Mouse (Mus musculus) neural tube, embryonic 11.5 days (tissue): Measurements from ENCODE around the gene Otog. TPM values are rescaled to one million over a fixed set of nuclear protein-coding genes. Genes with fewer than 3 reads are reported as not detected.
A peak's percentile ranks its signal among the peaks of the same experiment; 100 is the strongest.

Experiments
- ATAC-seq: fragments of 200-750 bp; cut with Nextera tagmentation; 2 replicates; pipeline ENCODE4 v1.8.0; 2017; ENCODE audit warnings: moderate number of reproducible peaks, mild to moderate bottlenecking, moderate TSS enrichment, moderate library complexity; ENCODE audit not compliant: insufficient read depth, low FRiP score, low TSS enrichment
- DNase-seq: peaks from one replicate; pipeline ENCODE4 v3.0.0-alpha.2; 2015; ENCODE audit warnings: low spot score
- H3K27ac ChIP-seq: fragments of 300-500 bp; sonication (generic); 2 replicates; pipeline ENCODE4 v1.5.1; 2014; ENCODE audit warnings: low read depth, mild to moderate bottlenecking, low read length
- H3K27me3 ChIP-seq: fragments of 300-500 bp; sonication (generic); 2 replicates; pipeline ENCODE4 v1.6.1; 2014; ENCODE audit warnings: mild to moderate bottlenecking, low read length, mixed read lengths; ENCODE audit not compliant: control insufficient read depth, insufficient read depth
- H3K36me3 ChIP-seq: fragments of 300-500 bp; sonication (generic); 2 replicates; pipeline ENCODE4 v1.6.1; 2014; ENCODE audit warnings: mild to moderate bottlenecking, low read length, moderate library complexity, mixed read lengths; ENCODE audit not compliant: control insufficient read depth, insufficient read depth
- H3K4me1 ChIP-seq: fragments of 300-500 bp; sonication (generic); 2 replicates; pipeline ENCODE4 v1.6.1; 2014; ENCODE audit warnings: low read length, mixed read lengths; ENCODE audit not compliant: control insufficient read depth, insufficient read depth
- H3K4me2 ChIP-seq: fragments of 300-500 bp; sonication (generic); 2 replicates; pipeline ENCODE4 v1.6.1; 2014; ENCODE audit warnings: low read depth, mild to moderate bottlenecking, moderate library complexity
- H3K4me3 ChIP-seq: fragments of 300-500 bp; sonication (generic); 2 replicates; pipeline ENCODE4 v1.5.1; 2014; ENCODE audit warnings: low read depth, low read length
- H3K9ac ChIP-seq: fragments of 300-500 bp; sonication (generic); 2 replicates; pipeline ENCODE4 v1.6.1; 2014; ENCODE audit warnings: mild to moderate bottlenecking, low read length
- H3K9me3 ChIP-seq: fragments of 300-500 bp; sonication (generic); 2 replicates; pipeline ENCODE4 v1.6.1; 2016; ENCODE audit warnings: low read length; ENCODE audit not compliant: control insufficient read depth
- WGBS: fragments of 180-500 bp; shearing (Covaris S2); extraction: QIAGEN DNeasy Blood & Tissue Kit; methylation state at CpG from one replicate; pipeline ENCODE4 v1.1.7; 2014; 5-methylcytosine and 5-hydroxymethylcytosine counted together
- polyA plus RNA-seq: library from polyadenylated mRNA; unstranded; fragments of >200 nt; fragmentation: Nextera tagmentation; extraction: Ambion mirVana; gene quantifications from 2 replicates; pipeline ENCODE4 v1.2.1, GENCODE M21; 2014

Gene Otog
- polyA plus RNA-seq, 1 experiment from 2014 or later: not detected

DNA sequence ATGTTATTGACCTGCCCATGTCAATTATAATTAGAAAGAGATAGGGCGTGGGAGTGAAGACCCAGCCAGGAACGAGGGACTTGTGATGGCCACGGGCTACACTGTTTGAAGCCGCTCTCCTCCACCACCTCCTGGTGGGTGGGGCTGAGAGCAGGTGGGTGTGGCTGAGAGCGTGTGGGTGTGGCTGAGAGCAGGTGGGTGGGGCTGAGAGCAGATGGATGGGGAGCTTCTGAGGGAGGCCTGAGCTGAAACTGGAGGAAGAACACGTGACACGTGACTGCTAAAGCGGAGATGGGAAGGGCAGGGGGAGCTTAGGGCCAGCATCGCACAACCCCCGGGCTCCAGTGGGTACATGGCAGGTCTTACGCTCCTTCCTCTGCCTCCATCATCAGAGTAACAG is 22.4 kb upstream of the Otog start:
- H3K27me3 ChIP-seq: no peaks in the 10 kb centered on the region
- H3K4me3 ChIP-seq: no peak overlapping the region
- ATAC-seq: peak; percentile 68; the same call in 1 of the 2 replicates
- H3K36me3 ChIP-seq: no peaks in the 10 kb centered on the region
- no peak overlapping the region for H3K27ac ChIP-seq
- H3K4me1 ChIP-seq: no peaks in the 10 kb centered on the region
- WGBS: 7% methylated on average over 11 of the region's 11 CpGs
- peak; percentile 58 for DNase-seq
- no peaks in the 10 kb centered on the region for H3K9me3 ChIP-seq
- H3K4me2 ChIP-seq: no peak overlapping the region
- H3K9ac ChIP-seq: no peak overlapping the region

DNA sequence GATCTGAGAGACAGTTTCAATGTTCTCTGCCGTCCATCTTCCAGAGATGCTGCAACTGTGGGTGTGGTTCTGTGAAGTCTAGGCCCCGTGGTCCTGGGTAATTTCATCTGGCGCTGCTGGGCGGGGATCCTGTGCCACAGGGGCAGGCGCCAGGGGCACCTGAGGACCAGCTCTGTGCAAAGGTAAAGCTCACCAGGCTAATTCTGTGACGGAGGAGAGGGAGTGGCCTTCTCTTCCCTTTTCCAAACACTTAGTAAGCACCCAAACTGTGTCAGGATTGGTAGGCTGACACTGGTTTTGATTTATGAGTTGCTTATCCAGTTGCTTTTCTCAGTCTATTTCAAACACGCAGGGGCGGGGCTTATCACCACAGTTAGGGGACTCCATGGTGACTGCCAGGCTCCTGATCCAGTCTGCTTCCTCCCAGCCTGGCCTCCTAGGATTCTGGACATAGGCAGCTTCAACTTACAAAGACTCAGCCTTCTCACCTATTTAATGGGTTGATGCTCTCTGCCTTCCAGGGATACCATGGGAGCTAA is 20.1 kb upstream of the Otog start:
- H3K27me3 ChIP-seq: no peaks in the 10 kb centered on the region
- H3K9ac ChIP-seq: no peak overlapping the region
- H3K4me2 ChIP-seq: no peak overlapping the region
- no peak for DNase-seq
- no peak overlapping the region for H3K4me3 ChIP-seq
- 71% methylated on average over 8 of the region's 8 CpGs for WGBS
- H3K9me3 ChIP-seq: no peaks in the 10 kb centered on the region
- no peak for ATAC-seq
- no peak overlapping the region for H3K27ac ChIP-seq
- no peaks in the 10 kb centered on the region for H3K4me1 ChIP-seq
- H3K36me3 ChIP-seq: no peaks in the 10 kb centered on the region

DNA sequence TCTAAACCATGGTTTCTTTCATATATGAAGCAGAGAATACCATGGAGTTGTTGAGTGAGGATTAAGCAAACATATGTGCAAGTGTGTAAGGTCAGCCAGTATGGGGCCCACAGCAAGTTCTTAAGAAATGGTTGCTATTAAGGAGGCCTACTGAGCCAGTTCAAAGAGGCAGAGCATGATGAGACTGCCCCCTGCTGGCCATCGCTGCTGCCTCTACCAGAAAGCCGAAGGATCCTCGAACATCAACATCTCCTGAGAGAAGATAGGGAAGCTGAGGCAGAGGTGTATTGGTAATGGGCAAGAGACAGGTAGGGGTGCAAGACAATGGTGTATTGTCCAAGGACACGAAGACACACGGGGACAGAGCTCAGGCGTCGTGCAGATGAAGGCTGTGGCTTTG is 14.5 kb upstream of the Otog start:
- Histone ChIP-seq H3K27me3 (no peaks in the 10 kb centered on the region), H3K36me3 (no peaks in the 10 kb centered on the region), H3K4me3 (no peak overlapping the region), H3K9me3 (no peaks in the 10 kb centered on the region), H3K27ac (no peak overlapping the region), H3K4me2 (no peak overlapping the region), H3K9ac (no peak overlapping the region), H3K4me1 (no peaks in the 10 kb centered on the region)
- ATAC-seq (no peak), DNase-seq (peak; percentile 68)
- WGBS: 26% methylated on average over 7 of the region's 7 CpGs

DNA sequence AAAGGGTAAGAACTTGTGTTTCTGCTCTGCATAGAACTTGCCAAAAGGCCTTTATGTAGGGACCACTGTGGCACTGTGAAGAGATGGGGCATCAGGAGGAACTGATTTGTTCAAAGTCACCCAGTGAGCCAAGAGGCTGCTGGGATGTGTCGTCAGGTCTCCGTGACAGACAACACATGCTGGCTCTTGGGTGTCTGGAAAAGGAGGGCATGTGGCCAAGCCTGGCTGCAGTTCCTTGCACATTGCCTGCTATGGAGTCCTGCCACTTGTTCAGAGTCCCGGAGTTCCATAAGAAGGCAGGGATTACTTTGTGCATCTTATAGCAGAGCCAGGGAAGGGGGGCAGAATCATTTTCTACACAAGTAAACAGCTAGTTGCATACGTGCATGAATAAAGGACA is 13.9 kb upstream of the Otog start:
- no peak overlapping the region for H3K9ac ChIP-seq
- no peak overlapping the region for H3K4me3 ChIP-seq
- no peak for DNase-seq
- no peak for ATAC-seq
- no peaks in the 10 kb centered on the region for H3K27me3 ChIP-seq
- no peak overlapping the region for H3K4me2 ChIP-seq
- no peaks in the 10 kb centered on the region for H3K9me3 ChIP-seq
- no peaks in the 10 kb centered on the region for H3K36me3 ChIP-seq
- H3K4me1 ChIP-seq: no peaks in the 10 kb centered on the region
- no peak overlapping the region for H3K27ac ChIP-seq
- WGBS: 86% methylated on average over 4 of the region's 4 CpGs

DNA sequence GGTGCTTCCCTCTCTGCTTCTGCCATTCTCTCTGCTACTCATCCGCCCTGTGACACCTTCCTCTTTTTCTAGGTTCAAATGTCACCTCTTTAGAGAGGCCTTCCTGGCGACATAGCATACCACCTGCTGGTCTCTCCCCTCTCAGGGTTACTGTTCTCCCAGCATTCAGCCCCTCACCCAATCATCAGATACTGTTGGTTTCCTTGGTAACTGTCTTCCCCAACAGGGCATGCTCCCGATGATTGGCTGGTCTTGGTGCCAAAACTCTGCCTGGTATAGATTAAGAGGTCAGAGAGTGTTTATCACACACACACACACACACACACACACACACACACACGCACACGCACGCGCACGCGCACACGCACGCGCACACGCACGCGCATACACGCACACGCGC is 4.8 kb upstream of the Otog start:
- WGBS: 60% methylated on average over 18 of the region's 18 CpGs
- H3K4me3 ChIP-seq: no peak overlapping the region
- H3K4me2 ChIP-seq: no peak overlapping the region
- no peaks in the 10 kb centered on the region for H3K9me3 ChIP-seq
- peaks cover 6% of the 10 kb centered on the region; the same call in 1 of the 2 replicates for H3K4me1 ChIP-seq
- no peak overlapping the region for H3K9ac ChIP-seq
- no peak for DNase-seq
- no peaks in the 10 kb centered on the region for H3K36me3 ChIP-seq
- ATAC-seq: no peak
- H3K27ac ChIP-seq: no peak overlapping the region
- no peaks in the 10 kb centered on the region for H3K27me3 ChIP-seq

DNA sequence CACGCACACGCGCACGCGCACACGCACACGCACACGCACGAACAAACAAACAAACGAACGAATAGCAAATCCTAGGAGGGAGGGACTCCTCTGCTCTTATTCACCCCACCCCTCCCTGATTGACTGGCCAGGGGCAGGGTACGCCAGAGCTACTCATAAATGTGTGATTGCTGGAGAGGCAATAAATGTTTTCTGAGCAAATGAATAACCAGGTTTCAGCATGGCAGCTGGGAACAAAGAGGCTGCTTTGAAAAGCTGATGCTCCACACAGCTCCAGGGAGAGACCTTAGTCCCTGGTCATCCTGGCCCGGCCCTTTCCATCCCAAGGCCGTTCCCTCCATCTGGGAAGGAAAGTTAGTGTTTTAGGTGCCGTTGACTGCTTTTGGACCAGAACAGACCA is 4.4 kb upstream of the Otog start:
- no peak overlapping the region for H3K27ac ChIP-seq

DNA sequence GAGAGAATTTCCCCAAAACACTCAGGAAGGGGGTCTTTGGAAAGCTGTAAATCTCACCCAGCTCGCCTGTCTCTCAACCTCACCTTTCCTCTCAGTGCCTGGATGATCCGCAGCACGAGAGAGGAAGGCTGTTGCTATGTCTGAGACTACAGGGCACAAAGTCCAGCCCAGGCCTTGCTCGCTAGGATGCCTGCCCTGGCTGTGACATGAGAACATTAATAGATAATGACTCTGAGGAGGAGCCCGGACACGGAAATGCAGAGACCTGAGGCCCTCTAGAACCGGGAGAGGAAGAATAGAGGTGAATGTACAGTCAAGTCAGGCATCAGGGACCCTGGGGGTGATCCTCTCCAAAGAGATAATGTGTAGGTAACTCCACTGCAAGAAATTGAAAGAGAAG is 3.6 kb upstream of the Otog start:
- no peak overlapping the region for H3K4me2 ChIP-seq
- WGBS: 64% methylated on average over 7 of the region's 7 CpGs

More for the DNA sequence above, 4.4 kb upstream of the Otog start:
- Histone ChIP-seq H3K27me3 (no peaks in the 10 kb centered on the region), H3K4me2 (no peak overlapping the region), H3K4me3 (no peak overlapping the region), H3K4me1 (peaks cover 6% of the 10 kb centered on the region; the same call in 1 of the 2 replicates), H3K36me3 (no peaks in the 10 kb centered on the region), H3K9ac (no peak overlapping the region), H3K9me3 (no peaks in the 10 kb centered on the region)
- 70% methylated on average over 15 of the region's 15 CpGs for WGBS
- ATAC-seq: no peak
- DNase-seq: no peak

DNA sequence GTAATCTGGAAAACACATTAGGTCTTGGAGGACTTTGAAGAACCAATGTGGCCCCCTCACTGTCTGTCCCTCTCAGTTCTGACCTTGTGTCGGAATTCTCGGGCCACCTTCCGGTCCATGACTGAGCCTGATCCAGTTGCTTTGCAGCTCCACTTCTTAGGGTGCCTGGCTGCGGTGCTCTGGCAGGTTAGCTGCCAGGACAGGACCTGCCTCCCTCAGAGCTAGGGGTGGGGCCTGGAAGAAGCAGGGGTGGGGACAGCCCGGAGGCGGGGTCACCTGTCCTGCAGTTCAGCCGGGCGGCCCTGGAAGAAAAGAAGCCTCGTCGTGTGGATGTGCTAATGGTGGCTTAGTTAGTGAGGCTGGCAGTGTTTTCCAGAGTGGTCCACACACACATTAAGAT is 2.4 kb upstream of the Otog start, which contains the start of gene Ush1c:
Gene Ush1c (minus strand): TSS at position 158 of the 400 bp plus-strand sequence.
- WGBS: 18% methylated on average over 10 of the region's 10 CpGs
- Histone ChIP-seq H3K4me2 (no peak within 1 kb of the TSS), H3K27ac (no peak within 1 kb of the TSS; the same call in 1 of the 2 replicates), H3K27me3 (no peaks in the 10 kb centered on the region), H3K4me1 (peaks cover 6% of the 10 kb centered on the region; the same call in 1 of the 2 replicates), H3K36me3 (no peaks in the 10 kb centered on the region), H3K9me3 (no peaks in the 10 kb centered on the region), H3K9ac (no peak within 1 kb of the TSS), H3K4me3 (no peak within 1 kb of the TSS)
- ATAC-seq (no peak), DNase-seq (no peak)

More for the DNA sequence above, 3.6 kb upstream of the Otog start:
- DNase-seq: no peak
- H3K36me3 ChIP-seq: no peaks in the 10 kb centered on the region
- H3K27ac ChIP-seq: no peak overlapping the region
- no peaks in the 10 kb centered on the region for H3K9me3 ChIP-seq
- no peak overlapping the region for H3K9ac ChIP-seq
- H3K4me3 ChIP-seq: no peak overlapping the region
- ATAC-seq: no peak
- peaks cover 6% of the 10 kb centered on the region; the same call in 1 of the 2 replicates for H3K4me1 ChIP-seq
- no peaks in the 10 kb centered on the region for H3K27me3 ChIP-seq

DNA sequence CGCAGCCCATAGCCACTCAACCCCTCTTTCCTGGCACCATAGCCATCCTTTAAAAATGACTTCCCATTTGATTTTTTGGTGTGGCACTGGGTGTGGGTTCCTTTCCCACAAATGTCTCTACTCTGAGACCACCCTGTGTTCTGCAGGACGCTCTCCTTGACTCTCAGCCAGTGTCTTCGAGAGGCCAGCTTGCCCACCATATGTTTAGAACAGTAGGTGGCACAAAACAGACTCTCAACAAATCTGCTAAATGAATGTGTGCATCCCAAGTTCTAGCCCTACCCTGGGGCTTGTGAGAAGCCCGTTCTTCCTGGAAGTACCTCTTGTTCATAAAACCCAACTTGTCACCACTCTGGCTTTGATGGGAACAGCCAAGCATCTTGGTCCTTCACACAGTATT is 696 bp upstream of the Otog start:
- no peak for ATAC-seq
- peaks cover 6% of the 10 kb centered on the region; the same call in 1 of the 2 replicates for H3K4me1 ChIP-seq
- no peak overlapping the region for H3K27ac ChIP-seq
- DNase-seq: no peak
- H3K27me3 ChIP-seq: no peaks in the 10 kb centered on the region
- no peak overlapping the region for H3K4me3 ChIP-seq
- H3K9me3 ChIP-seq: no peaks in the 10 kb centered on the region
- H3K4me2 ChIP-seq: no peak overlapping the region
- no peak overlapping the region for H3K9ac ChIP-seq
- no peaks in the 10 kb centered on the region for H3K36me3 ChIP-seq
- 88% methylated on average over 4 of the region's 4 CpGs for whole genome bisulfite sequencing
